Mouse (Mus musculus): ENCODE data around the gene Stx7. TPM values are rescaled to one million over a fixed set of nuclear protein-coding genes. Genes with fewer than 3 reads are reported as not detected.

The Stx7 gene
- polyA plus RNA-seq, 1 experiment: 42.2 TPM

DNA sequence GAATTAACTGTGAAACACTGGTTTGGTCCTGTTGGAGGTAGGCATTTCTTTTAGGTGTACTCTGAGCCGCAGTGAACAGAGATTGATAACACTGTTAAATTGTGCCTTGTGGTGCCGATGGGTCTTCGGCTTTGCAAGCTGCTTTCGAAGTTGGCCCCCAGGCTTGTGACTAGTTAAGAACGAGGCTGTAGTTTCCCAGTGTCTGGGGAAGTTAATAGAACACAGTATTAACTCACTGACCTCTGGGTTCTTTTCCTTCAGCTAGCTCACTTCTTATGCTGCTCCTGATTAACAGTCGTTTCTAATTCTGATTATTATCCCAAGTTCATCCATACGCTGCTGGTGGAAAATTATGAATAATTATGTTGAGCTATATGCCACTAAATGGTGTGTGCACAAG, 984 bp downstream of the Stx7 start:
- Histone ChIP-seq H3K4me1 (replicated peaks; ENCODE audit: control insufficient read depth, insufficient read depth, low read length) (no peaks in the 10 kb centered on the region), H3K4me3 (ENCODE audit: control insufficient read depth, insufficient read depth, low read length) (no peak overlapping the region), H3K36me3 (ENCODE audit: control insufficient read depth, insufficient read depth, low read length) (no peaks in the 10 kb centered on the region), H3K27ac (ENCODE audit: control insufficient read depth, insufficient read depth, low read length) (no peak overlapping the region), H3K27me3 (ENCODE audit: control insufficient read depth, insufficient read depth, low read length) (no peaks in the 10 kb centered on the region)
- DNase-seq: no peak
- TF ChIP-seq POLR2A (IDR thresholded peaks at IDR 0.05; ENCODE audit: control insufficient read depth, extremely low read depth, insufficient read depth, low read length, poor library complexity) (no peak), CTCF (IDR thresholded peaks at IDR 0.05; ENCODE audit: borderline replicate concordance, control insufficient read depth, extremely low read depth, insufficient read depth, low read length, poor library complexity) (no peak)
- 82% methylated on average over 7 of the region's 7 CpGs for WGBS

DNA sequence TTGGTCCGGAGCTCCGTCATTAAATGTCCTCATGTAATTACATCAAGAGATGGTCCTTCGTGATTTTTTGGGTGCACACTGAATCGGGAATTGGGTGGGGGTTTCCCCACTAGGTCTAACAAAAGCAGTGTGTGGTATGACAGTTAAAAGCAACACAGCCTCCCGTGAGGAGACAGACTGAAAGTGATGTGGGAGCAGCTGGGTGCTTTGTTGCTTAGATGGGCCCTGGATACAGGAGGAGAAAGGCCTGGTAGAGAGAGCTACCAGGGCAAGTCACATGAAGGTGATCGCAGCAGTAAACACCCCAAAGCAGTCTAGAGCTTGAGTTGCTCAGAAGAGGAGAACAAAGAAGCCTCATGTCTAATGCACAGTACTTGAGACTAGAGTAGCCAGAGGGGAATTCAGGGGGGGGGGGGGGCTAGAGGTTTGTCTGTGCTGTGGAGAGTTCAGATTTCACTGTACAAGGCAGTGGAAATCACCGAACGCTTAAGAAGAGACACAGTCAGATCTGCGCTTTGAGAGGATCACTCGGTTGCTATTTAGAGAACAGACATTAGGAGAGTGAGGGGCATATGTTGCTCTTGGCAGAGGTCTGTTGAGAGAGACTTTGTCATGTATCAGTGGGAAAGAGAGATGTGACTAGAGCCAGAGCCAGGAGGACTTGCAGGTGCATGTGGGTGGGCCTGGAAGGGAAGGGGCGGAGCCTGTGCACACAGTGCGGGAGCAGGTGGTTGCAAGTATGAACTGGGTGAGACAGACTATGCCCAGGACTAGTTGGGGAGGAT, 9.6 kb downstream of the Stx7 start:
- DNase-seq: peak; percentile 77
- H3K4me1 ChIP-seq (replicated peaks; ENCODE audit: control insufficient read depth, insufficient read depth, low read length): peaks cover 11% of the 10 kb centered on the region
- H3K27me3 ChIP-seq (ENCODE audit: control insufficient read depth, insufficient read depth, low read length): no peaks in the 10 kb centered on the region
- TF ChIP-seq POLR2A (IDR thresholded peaks at IDR 0.05; ENCODE audit: control insufficient read depth, extremely low read depth, insufficient read depth, low read length, poor library complexity): no peak
- no peak for TF ChIP-seq CTCF (IDR thresholded peaks at IDR 0.05; ENCODE audit: borderline replicate concordance, control insufficient read depth, extremely low read depth, insufficient read depth, low read length, poor library complexity)
- H3K4me3 ChIP-seq (ENCODE audit: control insufficient read depth, insufficient read depth, low read length): no peak overlapping the region
- H3K27ac ChIP-seq (ENCODE audit: control insufficient read depth, insufficient read depth, low read length): no peak overlapping the region
- WGBS: 76% methylated on average over 12 of the region's 12 CpGs
- peaks cover 16% of the 10 kb centered on the region; the same call in 1 of the 2 replicates for H3K36me3 ChIP-seq (ENCODE audit: control insufficient read depth, insufficient read depth, low read length)

DNA sequence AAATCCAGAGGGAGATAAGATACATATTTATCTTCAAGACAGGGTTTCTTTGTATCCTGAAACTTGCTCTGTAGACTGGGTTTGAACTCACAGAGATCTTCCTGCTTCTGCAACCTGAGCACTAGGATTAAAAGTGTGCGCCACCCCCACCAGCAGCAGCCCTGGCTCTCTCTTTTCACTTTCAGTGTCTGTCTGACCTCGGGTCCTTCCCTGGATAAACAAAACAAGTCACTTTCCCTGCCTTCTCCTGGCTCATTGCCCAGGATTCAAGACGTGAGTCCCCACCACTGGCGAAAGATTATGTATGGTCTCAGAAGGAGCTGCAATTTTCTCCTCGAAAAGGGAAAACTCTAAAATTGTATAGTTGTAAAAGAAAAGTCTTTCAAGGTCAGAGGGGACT, 10.5 kb downstream of the Stx7 start:
- H3K36me3 ChIP-seq (ENCODE audit: control insufficient read depth, insufficient read depth, low read length): peaks cover 16% of the 10 kb centered on the region; the same call in 1 of the 2 replicates
- peaks cover 11% of the 10 kb centered on the region for H3K4me1 ChIP-seq (replicated peaks; ENCODE audit: control insufficient read depth, insufficient read depth, low read length)
- DNase-seq: no peak
- H3K27ac ChIP-seq (ENCODE audit: control insufficient read depth, insufficient read depth, low read length): peak overlapping the region; percentile 47
- no peak for TF ChIP-seq CTCF (IDR thresholded peaks at IDR 0.05; ENCODE audit: borderline replicate concordance, control insufficient read depth, extremely low read depth, insufficient read depth, low read length, poor library complexity)
- TF ChIP-seq POLR2A (IDR thresholded peaks at IDR 0.05; ENCODE audit: control insufficient read depth, extremely low read depth, insufficient read depth, low read length, poor library complexity): no peak
- H3K4me3 ChIP-seq (ENCODE audit: control insufficient read depth, insufficient read depth, low read length): no peak overlapping the region
- no peaks in the 10 kb centered on the region for H3K27me3 ChIP-seq (ENCODE audit: control insufficient read depth, insufficient read depth, low read length)
- 78% methylated on average over 5 of the region's 5 CpGs for WGBS

DNA sequence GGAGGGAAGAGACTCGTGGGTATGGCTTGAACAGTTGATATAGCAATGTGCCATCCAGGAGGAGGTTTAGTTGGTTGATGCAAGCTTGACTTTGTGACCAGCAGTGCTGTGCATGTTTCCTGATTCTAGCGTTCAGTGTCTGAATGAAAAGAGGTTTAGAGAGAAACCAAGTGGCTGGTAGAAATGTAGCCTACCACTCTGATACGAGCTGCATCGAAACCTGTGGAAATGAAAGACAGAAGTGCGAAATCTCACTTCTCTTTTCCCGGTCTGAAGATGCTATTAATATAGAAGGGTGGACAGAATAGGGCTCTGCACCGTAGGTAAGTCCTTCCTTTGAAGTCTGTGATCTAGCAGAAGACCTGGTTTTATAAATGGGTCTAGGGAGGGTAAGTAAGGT, 11.2 kb downstream of the Stx7 start:
- 42% methylated on average over 7 of the region's 7 CpGs for WGBS
- H3K36me3 ChIP-seq (ENCODE audit: control insufficient read depth, insufficient read depth, low read length): peaks cover 14% of the 10 kb centered on the region; the same call in 1 of the 2 replicates

DNA sequence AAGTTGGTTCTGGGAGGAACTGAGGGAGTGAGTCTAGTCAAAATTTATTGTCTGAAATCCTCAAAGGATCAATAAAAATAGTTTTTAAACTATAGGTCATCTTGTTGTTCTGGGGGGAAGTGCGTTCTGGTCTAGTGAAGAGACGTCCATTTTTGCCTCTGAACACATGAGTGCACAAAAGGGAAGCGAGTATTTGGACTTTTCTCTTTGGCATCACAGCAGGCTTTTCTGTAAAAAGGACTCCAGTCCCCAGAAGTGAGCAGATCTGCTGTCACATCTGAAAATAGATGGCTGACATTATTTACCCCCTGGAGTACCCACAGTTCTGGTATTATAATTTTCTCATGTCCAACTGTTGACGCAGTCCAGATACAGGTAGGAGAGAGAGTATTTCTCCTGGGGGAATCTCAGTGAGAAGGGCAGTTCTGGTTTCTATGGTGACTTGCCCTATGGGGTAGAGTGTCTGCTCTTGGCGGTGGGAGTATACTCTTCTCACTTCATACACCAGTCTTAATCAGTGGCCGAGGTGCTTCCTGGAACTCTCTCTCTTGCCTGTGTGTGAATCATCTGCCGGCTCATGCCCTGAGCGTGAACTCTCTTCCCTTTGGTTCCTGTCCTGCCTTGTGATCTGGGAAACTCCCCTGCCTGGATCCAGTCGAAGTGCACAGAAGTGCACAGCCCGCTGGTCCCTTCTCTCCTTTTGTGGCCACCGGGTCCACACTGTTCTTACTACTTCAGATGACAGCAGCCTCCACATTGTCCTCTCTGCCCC, 15.2 kb downstream of the Stx7 start:
- H3K4me1 ChIP-seq (replicated peaks; ENCODE audit: control insufficient read depth, insufficient read depth, low read length): peaks cover 4% of the 10 kb centered on the region
- WGBS: 72% methylated on average over 11 of the region's 11 CpGs
- DNase-seq: no peak
- no peaks in the 10 kb centered on the region for H3K27me3 ChIP-seq (ENCODE audit: control insufficient read depth, insufficient read depth, low read length)
- H3K27ac ChIP-seq (ENCODE audit: control insufficient read depth, insufficient read depth, low read length): no peak overlapping the region
- H3K4me3 ChIP-seq (ENCODE audit: control insufficient read depth, insufficient read depth, low read length): no peak overlapping the region
- no peaks in the 10 kb centered on the region for H3K36me3 ChIP-seq (ENCODE audit: control insufficient read depth, insufficient read depth, low read length)
- no peak for TF ChIP-seq POLR2A (IDR thresholded peaks at IDR 0.05; ENCODE audit: control insufficient read depth, extremely low read depth, insufficient read depth, low read length, poor library complexity)
- TF ChIP-seq CTCF (IDR thresholded peaks at IDR 0.05; ENCODE audit: borderline replicate concordance, control insufficient read depth, extremely low read depth, insufficient read depth, low read length, poor library complexity): no peak

More for the DNA sequence above, 11.2 kb downstream of the Stx7 start:
- H3K4me3 ChIP-seq (ENCODE audit: control insufficient read depth, insufficient read depth, low read length): no peak overlapping the region
- no peak for TF ChIP-seq POLR2A (IDR thresholded peaks at IDR 0.05; ENCODE audit: control insufficient read depth, extremely low read depth, insufficient read depth, low read length, poor library complexity)
- TF ChIP-seq CTCF (IDR thresholded peaks at IDR 0.05; ENCODE audit: borderline replicate concordance, control insufficient read depth, extremely low read depth, insufficient read depth, low read length, poor library complexity): no peak
- DNase-seq: no peak
- H3K27ac ChIP-seq (ENCODE audit: control insufficient read depth, insufficient read depth, low read length): no peak overlapping the region
- peaks cover 11% of the 10 kb centered on the region for H3K4me1 ChIP-seq (replicated peaks; ENCODE audit: control insufficient read depth, insufficient read depth, low read length)
- H3K27me3 ChIP-seq (ENCODE audit: control insufficient read depth, insufficient read depth, low read length): no peaks in the 10 kb centered on the region

DNA sequence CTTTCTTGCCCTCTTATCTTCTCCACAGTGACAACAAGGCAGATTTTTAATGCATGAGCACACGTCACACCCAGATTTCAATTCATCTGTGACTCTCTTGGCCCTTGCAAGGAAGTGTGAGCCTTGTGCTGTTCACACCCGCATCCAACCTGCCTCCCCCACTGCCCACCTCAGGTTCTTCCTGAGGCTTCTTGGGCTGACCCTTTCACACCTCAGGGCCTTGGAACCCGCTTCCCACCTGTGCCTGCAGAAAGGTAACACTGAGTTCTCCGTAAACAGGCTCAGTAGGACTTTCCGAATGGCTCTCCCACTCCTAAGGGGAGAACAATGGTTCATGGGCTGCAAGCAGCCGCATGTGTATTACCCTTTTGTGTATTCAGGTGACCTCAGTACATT, 15.8 kb downstream of the Stx7 start:
- H3K4me1 ChIP-seq (replicated peaks; ENCODE audit: control insufficient read depth, insufficient read depth, low read length): no peaks in the 10 kb centered on the region; the same call in 1 of the 2 replicates
- H3K36me3 ChIP-seq (ENCODE audit: control insufficient read depth, insufficient read depth, low read length): no peaks in the 10 kb centered on the region
- H3K27me3 ChIP-seq (ENCODE audit: control insufficient read depth, insufficient read depth, low read length): no peaks in the 10 kb centered on the region
- no peak for TF ChIP-seq POLR2A (IDR thresholded peaks at IDR 0.05; ENCODE audit: control insufficient read depth, extremely low read depth, insufficient read depth, low read length, poor library complexity)
- TF ChIP-seq CTCF (IDR thresholded peaks at IDR 0.05; ENCODE audit: borderline replicate concordance, control insufficient read depth, extremely low read depth, insufficient read depth, low read length, poor library complexity): no peak
- DNase-seq: no peak
- H3K4me3 ChIP-seq (ENCODE audit: control insufficient read depth, insufficient read depth, low read length): no peak overlapping the region
- WGBS: 90% methylated on average over 6 of the region's 6 CpGs
- H3K27ac ChIP-seq (ENCODE audit: control insufficient read depth, insufficient read depth, low read length): no peak overlapping the region
